Mouse (Mus musculus): ENCODE measurements at regions not wholly inside any gene's neighbourhood (a gene's known extent, or its start where the extent isn't known, plus 50 kb on each side); places are given as distances from the start of the nearest gene placed in this dataset.

DNA sequence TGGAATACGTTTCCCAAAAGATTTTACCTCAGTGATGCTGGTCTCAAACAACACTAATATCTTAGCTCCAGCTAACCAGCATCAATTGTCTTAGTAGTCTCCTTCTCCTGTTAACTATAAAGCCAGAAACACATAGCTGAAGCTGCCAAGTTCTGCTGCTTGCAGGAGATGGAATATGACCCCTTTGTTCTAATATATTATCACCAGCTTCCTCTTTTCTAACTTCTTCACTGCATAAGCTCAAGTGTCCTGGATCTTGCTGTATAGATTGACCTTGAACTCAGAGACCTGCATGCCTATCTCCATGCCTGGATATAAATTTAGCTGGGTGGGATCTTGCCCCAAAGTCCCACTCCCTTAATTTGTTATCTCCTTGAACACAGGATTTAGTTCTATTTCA lies 94.8 kb downstream of the Rbm46 start:
- Histone ChIP-seq H3K36me3 (no peaks in the 10 kb centered on the region), H3K4me2 (replicated peaks) (no peak overlapping the region), H3K4me1 (no peaks in the 10 kb centered on the region), H3K27ac (no peak overlapping the region), H3K9me3 (replicated peaks) (no peaks in the 10 kb centered on the region), H3K9ac (no peak overlapping the region), H3K27me3 (no peaks in the 10 kb centered on the region), H3K4me3 (no peak overlapping the region)
- no peak for ATAC-seq (ENCODE audit: low FRiP score)
- WGBS, result 78% methylated on average over 1 of the region's 1 CpGs

DNA sequence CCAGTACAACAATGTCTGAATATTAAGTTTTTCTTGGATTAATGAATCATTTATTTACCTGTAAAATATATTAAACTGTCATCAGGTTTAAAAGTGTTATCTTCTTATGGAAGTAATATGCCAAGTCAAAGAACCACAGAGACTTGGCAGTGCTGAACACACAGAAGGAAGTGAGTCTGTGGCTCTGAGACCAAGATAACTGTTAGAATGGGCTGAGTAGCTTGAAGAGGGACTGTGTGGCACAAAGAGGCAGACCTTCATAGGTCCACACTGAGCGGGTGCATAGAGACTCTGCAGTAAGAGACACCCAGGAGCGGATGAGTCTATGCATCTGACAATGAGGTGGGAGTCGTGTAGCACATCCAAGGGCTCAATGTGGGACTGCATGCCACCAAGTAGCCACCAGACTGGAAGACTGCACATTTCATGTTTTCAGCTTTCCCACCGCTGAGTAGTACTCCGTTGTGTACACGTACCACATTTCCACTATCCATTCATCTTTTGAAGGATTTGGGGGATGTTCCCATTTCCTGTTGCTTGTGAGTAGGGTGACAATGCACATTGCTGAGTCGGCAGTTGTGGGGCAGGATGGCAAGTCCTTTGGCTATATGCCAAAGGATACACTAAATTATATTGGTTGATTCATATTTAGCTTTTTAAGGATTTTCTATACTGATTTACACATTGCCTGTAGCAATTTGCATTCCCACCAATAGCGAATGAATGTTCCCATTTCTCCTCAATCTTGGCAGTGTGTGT lies 105.6 kb downstream of the Rbm46 start:
- no peaks in the 10 kb centered on the region for H3K9me3 ChIP-seq (replicated peaks)
- ATAC-seq (ENCODE audit: low FRiP score), result no peak
- H3K27me3 ChIP-seq, result no peaks in the 10 kb centered on the region
- no peak overlapping the region for H3K27ac ChIP-seq
- 96% methylated on average over 8 of the region's 8 CpGs for WGBS
- H3K36me3 ChIP-seq, result no peaks in the 10 kb centered on the region
- no peak overlapping the region for H3K4me2 ChIP-seq (replicated peaks)
- H3K4me3 ChIP-seq, result no peak overlapping the region
- H3K4me1 ChIP-seq, result no peaks in the 10 kb centered on the region
- no peak overlapping the region for H3K9ac ChIP-seq

- Histone ChIP-seq H3K4me1 (no peaks in the 10 kb centered on the region), H3K4me3 (no peak overlapping the region), H3K27me3 (no peaks in the 10 kb centered on the region), H3K9ac (no peak overlapping the region), H3K9me3 (replicated peaks) (no peaks in the 10 kb centered on the region), H3K4me2 (replicated peaks) (no peak overlapping the region), H3K27ac (no peak overlapping the region), H3K36me3 (no peaks in the 10 kb centered on the region)
- no peak for ATAC-seq (ENCODE audit: low FRiP score)
- 49% methylated on average over 5 of the region's 5 CpGs for WGBS
Measured at GRCm38 (mm10) chr3:82767484-82767883, 108.8 kb downstream of the Rbm46 start.

DNA sequence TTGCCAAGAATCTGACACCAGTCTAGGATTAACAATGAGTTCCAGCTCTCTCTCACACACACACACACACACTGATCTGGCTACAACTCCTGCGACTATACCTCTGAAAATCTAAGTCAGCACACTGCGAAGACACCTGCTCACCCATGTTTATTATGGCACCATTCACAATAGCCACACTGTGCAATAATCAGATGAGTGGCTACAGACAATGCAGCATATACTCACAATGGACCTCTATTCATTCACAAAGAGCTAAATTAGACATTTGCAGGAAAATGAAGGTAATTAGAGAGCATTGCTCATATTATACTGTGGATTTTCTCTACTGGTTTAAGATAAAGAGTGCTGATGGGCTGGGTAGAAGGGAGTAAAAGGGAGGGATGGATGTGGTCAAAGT lies 116.3 kb downstream of the Rbm46 start:
- no peak for ATAC-seq (ENCODE audit: low FRiP score)
- WGBS, result 88% methylated on average over 2 of the region's 2 CpGs

GRCm38 (mm10) chr3:82758967-82759366 lies 117.3 kb downstream of the Rbm46 start:
- Histone ChIP-seq H3K4me3 (no peak overlapping the region), H3K27me3 (no peaks in the 10 kb centered on the region), H3K4me1 (no peaks in the 10 kb centered on the region), H3K9ac (no peak overlapping the region), H3K9me3 (replicated peaks) (no peaks in the 10 kb centered on the region), H3K4me2 (replicated peaks) (no peak overlapping the region), H3K36me3 (no peaks in the 10 kb centered on the region), H3K27ac (no peak overlapping the region)
- ATAC-seq (ENCODE audit: low FRiP score), result no peak
- WGBS, result 77% methylated on average over 1 of the region's 1 CpGs

More for the DNA sequence above, 116.3 kb downstream of the Rbm46 start:
- no peak overlapping the region for H3K4me2 ChIP-seq (replicated peaks)
- H3K4me1 ChIP-seq, result no peaks in the 10 kb centered on the region
- no peaks in the 10 kb centered on the region for H3K27me3 ChIP-seq
- H3K9me3 ChIP-seq (replicated peaks), result no peaks in the 10 kb centered on the region
- no peak overlapping the region for H3K27ac ChIP-seq
- no peak overlapping the region for H3K9ac ChIP-seq
- no peaks in the 10 kb centered on the region for H3K36me3 ChIP-seq
- H3K4me3 ChIP-seq, result no peak overlapping the region

GRCm38 (mm10) chr3:82725546-82725945 lies 150.7 kb downstream of the Rbm46 start:
- H3K4me3 ChIP-seq, result no peak overlapping the region
- 25% methylated on average over 3 of the region's 3 CpGs for WGBS
- no peak for ATAC-seq (ENCODE audit: low FRiP score)
- H3K36me3 ChIP-seq, result no peaks in the 10 kb centered on the region
- H3K27ac ChIP-seq, result no peak overlapping the region
- no peaks in the 10 kb centered on the region for H3K4me1 ChIP-seq
- no peaks in the 10 kb centered on the region for H3K27me3 ChIP-seq
- no peaks in the 10 kb centered on the region for H3K9me3 ChIP-seq (replicated peaks)
- H3K9ac ChIP-seq, result no peak overlapping the region
- H3K4me2 ChIP-seq (replicated peaks), result no peak overlapping the region

- Histone ChIP-seq H3K4me3 (no peak overlapping the region), H3K9ac (no peak overlapping the region), H3K4me2 (replicated peaks) (no peak overlapping the region), H3K36me3 (no peaks in the 10 kb centered on the region), H3K4me1 (no peaks in the 10 kb centered on the region), H3K27me3 (no peaks in the 10 kb centered on the region), H3K9me3 (replicated peaks) (no peaks in the 10 kb centered on the region), H3K27ac (no peak overlapping the region)
- no peak for ATAC-seq (ENCODE audit: low FRiP score)
- 94% methylated on average over 4 of the region's 4 CpGs for WGBS
Measured at GRCm38 (mm10) chr3:82707628-82708027, 159.7 kb upstream of the Npy2r start.

- Histone ChIP-seq H3K36me3 (no peaks in the 10 kb centered on the region), H3K4me1 (no peaks in the 10 kb centered on the region), H3K4me3 (no peak overlapping the region), H3K27ac (no peak overlapping the region), H3K9ac (no peak overlapping the region), H3K4me2 (replicated peaks) (no peak overlapping the region), H3K27me3 (no peaks in the 10 kb centered on the region), H3K9me3 (replicated peaks) (no peaks in the 10 kb centered on the region)
- no peak for ATAC-seq (ENCODE audit: low FRiP score)
- 91% methylated on average over 2 of the region's 2 CpGs for WGBS
Measured at GRCm38 (mm10) chr3:82692131-82692530, 144.2 kb upstream of the Npy2r start.

DNA sequence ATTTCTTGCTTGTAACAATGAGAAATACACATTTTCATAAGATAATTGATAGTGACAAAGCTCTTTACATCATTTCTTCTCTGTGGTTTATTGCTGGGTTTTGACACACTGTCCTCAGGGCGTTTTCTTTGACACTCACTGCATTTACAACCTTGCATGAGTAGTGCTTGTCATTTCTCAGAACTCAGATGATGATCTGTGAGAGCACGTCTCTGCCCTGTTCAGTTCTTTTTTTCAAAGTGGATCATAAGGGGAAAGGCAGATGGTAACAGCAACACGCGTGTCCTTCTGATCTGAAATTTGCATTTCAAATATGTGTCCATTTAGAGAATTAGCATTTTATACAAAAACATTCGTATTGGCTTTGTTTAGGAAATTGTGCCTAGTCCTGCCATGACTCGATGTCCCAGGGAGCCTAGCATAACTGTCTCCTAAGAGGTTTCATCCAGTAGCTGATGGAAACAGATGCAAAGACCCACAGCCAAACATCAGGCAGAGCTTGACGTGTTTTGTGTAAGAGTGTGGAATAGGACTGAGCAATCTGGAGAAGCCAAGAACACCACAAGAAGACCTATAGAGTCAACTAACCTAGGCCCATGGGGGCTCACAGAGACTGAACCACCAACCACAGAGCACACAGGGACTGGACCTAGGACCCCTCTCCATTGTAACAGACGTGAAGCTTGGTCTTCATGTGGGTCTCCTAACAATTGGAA lies 108.4 kb upstream of the Npy2r start:
- H3K9me3 ChIP-seq (replicated peaks), result no peaks in the 10 kb centered on the region
- peak; percentile 51 for ATAC-seq (ENCODE audit: low FRiP score)
- no peak overlapping the region for H3K9ac ChIP-seq
- H3K4me1 ChIP-seq, result peaks cover 4% of the 10 kb centered on the region; the same call in 1 of the 2 replicates
- no peaks in the 10 kb centered on the region for H3K36me3 ChIP-seq
- no peak overlapping the region for H3K4me3 ChIP-seq
- no peak overlapping the region for H3K4me2 ChIP-seq (replicated peaks)
- WGBS, result 66% methylated on average over 8 of the region's 8 CpGs
- H3K27ac ChIP-seq, result no peak overlapping the region
- no peaks in the 10 kb centered on the region for H3K27me3 ChIP-seq

DNA sequence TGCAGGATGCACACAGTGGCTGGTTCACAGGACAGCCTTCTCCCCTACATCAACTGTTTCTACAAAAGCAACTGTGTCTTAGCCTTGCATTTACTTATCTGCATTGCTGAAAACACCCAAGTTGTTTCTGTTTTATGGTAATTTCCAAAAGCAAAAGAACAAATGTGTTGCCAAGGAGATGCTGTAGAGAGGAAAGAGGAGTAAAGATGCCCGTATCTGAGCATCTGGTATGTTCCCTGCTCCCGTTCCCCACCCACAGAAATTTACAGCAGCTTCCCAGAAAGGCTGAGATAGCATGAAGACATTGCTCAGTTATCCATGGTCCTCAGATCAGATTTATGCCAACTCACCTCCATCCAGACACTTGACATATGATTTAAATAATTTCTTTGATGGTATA lies 104.5 kb upstream of the Npy2r start:
- Histone ChIP-seq H3K27ac (no peak overlapping the region), H3K9ac (no peak overlapping the region), H3K9me3 (replicated peaks) (no peaks in the 10 kb centered on the region), H3K4me1 (peaks cover 4% of the 10 kb centered on the region; the same call in 1 of the 2 replicates), H3K4me3 (no peak overlapping the region), H3K27me3 (no peaks in the 10 kb centered on the region), H3K4me2 (replicated peaks) (no peak overlapping the region), H3K36me3 (no peaks in the 10 kb centered on the region)
- 50% methylated on average over 2 of the region's 2 CpGs for WGBS
- ATAC-seq (ENCODE audit: low FRiP score), result no peak

DNA sequence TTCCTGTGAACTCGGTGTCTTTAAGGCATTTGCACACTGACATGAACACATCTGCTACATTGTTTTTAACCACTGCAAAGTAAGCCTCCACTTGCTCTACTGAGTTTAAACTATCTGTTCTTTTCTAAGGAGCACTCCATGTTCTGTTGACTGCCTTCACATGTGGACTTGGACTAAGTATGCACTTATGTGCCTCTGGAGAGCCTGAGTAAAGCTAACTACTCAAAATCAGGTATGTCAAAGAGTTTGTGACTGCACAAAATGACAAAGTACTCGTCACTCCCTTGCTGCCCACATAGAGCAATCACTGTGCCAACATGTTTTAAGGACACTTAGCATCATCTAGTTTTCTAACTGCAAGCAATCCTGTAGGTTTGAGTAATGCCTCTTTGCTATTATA lies 92.2 kb upstream of the Npy2r start:
- Histone ChIP-seq H3K36me3 (no peaks in the 10 kb centered on the region), H3K27ac (no peak overlapping the region), H3K4me3 (no peak overlapping the region), H3K4me1 (peaks cover 5% of the 10 kb centered on the region; the same call in 1 of the 2 replicates), H3K9me3 (replicated peaks) (no peaks in the 10 kb centered on the region), H3K4me2 (replicated peaks) (no peak overlapping the region), H3K27me3 (no peaks in the 10 kb centered on the region), H3K9ac (no peak overlapping the region)
- ATAC-seq (ENCODE audit: low FRiP score), result no peak
- 90% methylated on average over 2 of the region's 2 CpGs for WGBS

- no peak overlapping the region for H3K4me3 ChIP-seq
- 19% methylated on average over 3 of the region's 3 CpGs for WGBS
- peaks cover 5% of the 10 kb centered on the region; the same call in 1 of the 2 replicates for H3K4me1 ChIP-seq
- no peaks in the 10 kb centered on the region for H3K36me3 ChIP-seq
- no peaks in the 10 kb centered on the region for H3K27me3 ChIP-seq
- H3K27ac ChIP-seq, result no peak overlapping the region
- H3K4me2 ChIP-seq (replicated peaks), result no peak overlapping the region
- H3K9me3 ChIP-seq (replicated peaks), result no peaks in the 10 kb centered on the region
- ATAC-seq (ENCODE audit: low FRiP score), result peak; percentile 71; the same call in 1 of the 2 replicates
- no peak overlapping the region for H3K9ac ChIP-seq
Measured at GRCm38 (mm10) chr3:82636666-82637065, 88.8 kb upstream of the Npy2r start.
